Mouse (Mus musculus): Measurements from ENCODE around the gene Trim67.

GRCm38 (mm10) chr8:124817361-124817760, 24.5 kb downstream of the Trim67 start:
- TF ChIP-seq CTCF (IDR thresholded peaks at IDR 0.05; ENCODE audit: control insufficient read depth, insufficient read depth, low read length) (no peak), POLR2A (IDR thresholded peaks at IDR 0.05; ENCODE audit: borderline replicate concordance, control insufficient read depth, low read depth, low read length) (no peak)
